Mouse (Mus musculus) lung, postnatal 0 days (tissue): ENCODE data around the gene A830005F24Rik. TPM values are rescaled to one million over a fixed set of nuclear protein-coding genes. Genes with fewer than 3 reads are reported as not detected.

Source experiments
- ATAC-seq: fragments of 200-750 bp; cut with Nextera tagmentation; 2 replicates; pipeline ENCODE4 v1.8.0; 2017; ENCODE audit warnings: moderate library complexity
- DNase-seq: peaks from one replicate; pipeline ENCODE4 v3.0.0-alpha.2; 2016; ENCODE audit warnings: low spot score
- H3K27ac ChIP-seq: fragments of 300-500 bp; sonication (generic); 2 replicates; pipeline ENCODE4 v1.5.1; 2014; ENCODE audit warnings: antibody characterized with exemption, mild to moderate bottlenecking, low read length, mixed read lengths
- H3K27me3 ChIP-seq: fragments of 300-500 bp; sonication (generic); replicated peaks from 2 replicates; pipeline ENCODE4 v1.6.1; 2014; ENCODE audit warnings: low read length, mixed read lengths; ENCODE audit not compliant: insufficient read depth
- H3K36me3 ChIP-seq: fragments of 300-500 bp; sonication (generic); 2 replicates; pipeline ENCODE4 v1.6.1; 2014; ENCODE audit warnings: low read length, mixed read lengths; ENCODE audit not compliant: insufficient read depth
- H3K4me1 ChIP-seq: fragments of 300-500 bp; sonication (generic); 2 replicates; pipeline ENCODE4 v1.6.1; 2014; ENCODE audit warnings: antibody characterized with exemption, low read depth, low read length, mixed read lengths; ENCODE audit not compliant: insufficient read depth
- H3K4me2 ChIP-seq: fragments of 300-500 bp; sonication (generic); replicated peaks from 2 replicates; pipeline ENCODE4 v1.6.1; 2014; ENCODE audit warnings: low read depth, mild to moderate bottlenecking, low read length, moderate library complexity, mixed read lengths
- H3K4me3 ChIP-seq: fragments of 300-500 bp; sonication (generic); 2 replicates; pipeline ENCODE4 v1.5.1; 2014; ENCODE audit warnings: low read depth, low read length
- H3K9ac ChIP-seq: fragments of 300-500 bp; sonication (generic); replicated peaks from 2 replicates; pipeline ENCODE4 v1.6.1; 2014; ENCODE audit warnings: low read depth, mild to moderate bottlenecking
- H3K9me3 ChIP-seq: fragments of 300-500 bp; sonication (generic); 2 replicates; pipeline ENCODE4 v1.6.1; 2016; ENCODE audit warnings: low read length, mixed read lengths
- CTCF ChIP-seq: IDR thresholded peaks from 2 replicates; pipeline ENCODE4 v1.5.1; 2016; ENCODE audit warnings: antibody characterized with exemption, mild to moderate bottlenecking
- EP300 ChIP-seq: IDR thresholded peaks from 2 replicates; pipeline ENCODE4 v1.6.1; 2016; ENCODE audit warnings: antibody characterized with exemption, mild to moderate bottlenecking, control low read depth
- WGBS: fragments of 180-500 bp; shearing (Covaris S2); extraction: QIAGEN DNeasy Blood & Tissue Kit; methylation state at CpG from one replicate; pipeline ENCODE4 v1.1.7; 2014; 5-methylcytosine and 5-hydroxymethylcytosine counted together
- polyA plus RNA-seq: library from polyadenylated mRNA; unstranded; fragments of >200 nt; fragmentation: Nextera tagmentation; extraction: Ambion mirVana; gene quantifications from 2 replicates; pipeline ENCODE4 v1.2.1, GENCODE M21; 2015

The A830005F24Rik gene
- polyA plus RNA-seq, 1 experiment from 2014 or later, result 0.41 TPM

DNA sequence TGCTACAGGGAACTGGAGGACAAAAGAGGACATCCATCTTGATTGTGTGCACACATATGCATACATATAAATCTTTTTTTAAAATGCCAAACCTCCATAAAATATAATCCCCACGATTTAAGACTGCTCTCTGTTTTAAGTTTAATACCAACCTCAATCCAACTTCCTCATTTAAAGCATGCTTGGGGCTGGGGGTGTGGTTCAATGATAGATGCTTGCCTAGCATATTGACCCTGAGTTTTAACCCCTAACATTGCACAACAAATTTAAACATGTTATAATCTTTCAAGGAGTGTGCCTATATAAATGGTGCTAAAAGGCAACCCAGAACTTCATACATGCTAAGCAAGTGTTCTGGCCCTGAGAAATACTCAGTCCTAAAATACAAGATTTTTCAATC lies 27.1 kb downstream of the A830005F24Rik start:
- no peak overlapping the region for H3K4me2 ChIP-seq
- H3K27ac ChIP-seq, result no peak overlapping the region
- whole genome bisulfite sequencing, result 26% methylated on average over 1 of the region's 1 CpGs
- no peaks in the 10 kb centered on the region for H3K9me3 ChIP-seq
- no peak overlapping the region for H3K9ac ChIP-seq
- ATAC-seq (no peak), DNase-seq (no peak)
- H3K36me3 ChIP-seq, result no peaks in the 10 kb centered on the region
- H3K4me3 ChIP-seq, result no peak overlapping the region
- TF ChIP-seq EP300 (no peak), CTCF (no peak)
- peaks cover 28% of the 10 kb centered on the region; the same call in 1 of the 2 replicates for H3K4me1 ChIP-seq
- no peaks in the 10 kb centered on the region for H3K27me3 ChIP-seq

DNA sequence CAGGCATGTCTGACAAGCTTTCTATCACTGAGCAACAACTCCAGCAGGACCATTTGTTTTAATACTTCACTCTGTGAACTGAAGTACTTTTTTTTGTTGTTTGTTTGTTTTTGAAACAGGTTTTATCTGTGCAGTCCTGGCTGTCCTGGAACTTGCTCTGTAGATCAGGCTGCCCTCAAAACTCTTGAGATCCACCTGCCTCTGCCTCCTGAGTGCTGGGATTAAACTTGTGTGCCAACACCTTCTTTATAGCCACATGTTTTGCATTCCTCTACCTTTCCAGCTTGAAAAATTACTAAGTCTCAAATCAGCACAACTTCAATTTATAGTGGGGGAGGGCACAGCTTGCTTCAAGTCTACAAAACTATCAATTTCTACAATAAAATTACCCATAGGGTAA lies 31.0 kb downstream of the A830005F24Rik start:
- H3K9ac ChIP-seq, result no peak overlapping the region
- peak overlapping the region; percentile 66; the same call in 1 of the 2 replicates for H3K4me2 ChIP-seq
- ATAC-seq (no peak), DNase-seq (no peak)
- H3K4me1 ChIP-seq, result peaks cover 24% of the 10 kb centered on the region; the same call in 1 of the 2 replicates
- H3K36me3 ChIP-seq, result no peaks in the 10 kb centered on the region
- no peaks in the 10 kb centered on the region for H3K9me3 ChIP-seq
- no peak for TF ChIP-seq EP300
- no peak for TF ChIP-seq CTCF
- H3K4me3 ChIP-seq, result no peak overlapping the region
- H3K27ac ChIP-seq, result no peak overlapping the region
- no peaks in the 10 kb centered on the region for H3K27me3 ChIP-seq

DNA sequence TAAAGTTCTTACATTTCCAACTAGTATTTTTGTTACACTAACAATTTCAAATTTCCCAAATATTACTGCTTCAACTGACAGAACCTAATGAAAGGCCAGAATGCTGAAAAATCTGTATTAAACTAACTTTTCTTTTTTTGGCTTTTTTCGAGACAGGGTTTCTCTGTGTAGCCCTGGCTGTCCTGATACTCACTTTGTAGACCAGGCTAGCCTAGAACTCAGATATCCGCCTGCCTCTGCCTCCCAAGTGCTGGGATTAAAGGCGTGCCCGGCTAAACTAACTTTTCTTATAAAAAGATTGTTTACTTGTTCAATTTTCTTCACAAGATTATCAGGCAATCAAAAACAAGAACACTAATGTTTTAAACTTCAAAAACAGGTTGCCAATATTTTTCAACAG lies 31.5 kb downstream of the A830005F24Rik start:
- H3K9ac ChIP-seq, result peak overlapping the region; percentile 71; the same call in 1 of the 2 replicates
- no peaks in the 10 kb centered on the region for H3K27me3 ChIP-seq
- H3K36me3 ChIP-seq, result no peaks in the 10 kb centered on the region
- TF ChIP-seq CTCF (no peak), EP300 (peak; percentile 19; the same call in 1 of the 2 replicates)
- WGBS, result 18% methylated on average over 4 of the region's 4 CpGs
- peak overlapping the region; percentile 91 for H3K4me3 ChIP-seq
- ATAC-seq, result no peak
- no peak for DNase-seq
- H3K9me3 ChIP-seq, result no peaks in the 10 kb centered on the region
- H3K27ac ChIP-seq, result peak overlapping the region; percentile 100
- H3K4me1 ChIP-seq, result peaks cover 21% of the 10 kb centered on the region; the same call in 1 of the 2 replicates
- H3K4me2 ChIP-seq, result peak overlapping the region; percentile 66

DNA sequence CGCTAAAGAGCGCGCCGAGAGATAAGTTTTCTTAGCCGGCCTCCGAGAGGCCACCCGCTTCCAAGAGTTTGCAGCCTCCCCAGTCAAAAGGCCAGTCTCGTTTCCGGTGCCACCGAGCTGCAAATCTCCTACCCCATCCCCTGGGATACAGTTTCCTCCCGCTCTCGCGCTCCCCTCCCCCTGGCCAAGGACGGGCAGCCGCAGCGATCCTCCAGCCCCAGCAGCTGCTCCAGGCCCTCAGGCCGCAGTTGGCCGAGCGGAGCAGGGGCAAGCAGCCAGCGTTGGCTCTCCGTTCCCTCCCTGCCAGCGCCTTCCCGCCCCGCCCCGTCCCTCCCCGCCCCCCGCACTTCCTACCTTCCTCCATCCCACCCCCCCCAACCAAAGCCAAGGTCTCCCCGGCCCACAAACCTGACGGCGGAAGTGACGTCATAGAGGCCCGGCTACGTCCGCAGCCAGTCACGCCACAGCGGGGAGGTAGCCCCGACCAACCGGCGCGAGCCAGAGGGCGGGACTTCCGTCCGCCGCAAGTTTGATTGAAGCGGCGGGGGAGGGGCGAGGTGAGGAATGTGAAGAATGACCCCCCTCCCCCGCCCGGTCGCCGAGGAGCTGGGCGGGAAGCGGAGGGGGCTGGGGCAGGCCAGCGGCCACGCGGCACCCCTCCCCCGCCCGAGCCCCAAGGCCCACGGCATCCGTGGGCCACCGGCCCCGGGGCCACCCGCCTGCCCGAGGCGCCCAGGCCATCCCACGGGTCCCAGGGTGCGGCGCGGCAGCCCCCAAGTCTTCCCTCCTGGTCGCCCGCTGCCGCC lies 32.3 kb downstream of the A830005F24Rik start:
- H3K27ac ChIP-seq, result peak overlapping the region; percentile 100
- peak; percentile 99 for DNase-seq

DNA sequence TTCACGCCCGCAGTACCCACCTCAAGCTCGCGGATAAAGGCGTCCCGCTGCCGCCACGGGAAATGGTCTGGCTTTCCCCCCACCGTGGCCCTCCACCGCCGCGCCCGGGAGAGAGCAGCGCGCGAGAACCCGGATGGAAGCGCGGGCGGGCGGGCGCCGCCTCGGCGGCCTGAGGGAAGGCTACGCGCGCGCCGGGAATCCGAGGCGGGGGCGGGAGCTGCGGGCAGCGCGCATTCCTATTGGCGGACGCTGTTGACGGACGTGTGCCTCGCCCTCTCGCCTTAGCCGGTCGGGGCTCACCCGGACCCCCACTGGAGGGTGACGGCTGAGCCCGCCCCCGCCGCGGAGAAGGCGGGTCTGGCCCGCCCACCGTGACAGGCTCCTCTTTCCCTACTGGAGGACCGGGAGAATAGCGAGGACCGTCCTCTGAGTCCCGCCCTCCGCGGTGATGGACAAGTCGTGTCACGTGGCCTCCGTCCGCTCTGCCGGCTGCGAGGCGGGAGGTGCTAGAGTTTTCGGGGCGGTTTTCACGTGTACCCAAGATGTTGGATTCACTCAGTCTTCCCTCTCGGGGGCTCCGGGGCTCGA lies 33.1 kb downstream of the A830005F24Rik start:
- TF ChIP-seq CTCF, result no peak
- no peak for TF ChIP-seq EP300
- Histone ChIP-seq H3K27me3 (no peaks in the 10 kb centered on the region), H3K9me3 (no peaks in the 10 kb centered on the region), H3K4me2 (peak overlapping the region; percentile 50), H3K4me3 (peak overlapping the region; percentile 91), H3K9ac (peak overlapping the region; percentile 96), H3K4me1 (peaks cover 18% of the 10 kb centered on the region; the same call in 1 of the 2 replicates), H3K27ac (peak overlapping the region; percentile 100), H3K36me3 (no peaks in the 10 kb centered on the region)
- WGBS, result under 1% methylated on average over 41 of the region's 72 CpGs
- peak; percentile 95 for ATAC-seq
- peak; percentile 99 for DNase-seq

More for the DNA sequence above, 32.3 kb downstream of the A830005F24Rik start:
- TF ChIP-seq CTCF, result peak; percentile 3; the same call in 1 of the 2 replicates
- 0 out of 2 replicates have a peak, but pooled peaks have one; percentile 35 for TF ChIP-seq EP300
- no peaks in the 10 kb centered on the region for H3K36me3 ChIP-seq
- peak overlapping the region; percentile 91 for H3K4me3 ChIP-seq
- peaks cover 18% of the 10 kb centered on the region; the same call in 1 of the 2 replicates for H3K4me1 ChIP-seq
- 4% methylated on average over 38 of the region's 72 CpGs for WGBS
- H3K4me2 ChIP-seq, result peak overlapping the region; percentile 66
- H3K9ac ChIP-seq, result peak overlapping the region; percentile 96
- H3K9me3 ChIP-seq, result no peaks in the 10 kb centered on the region
- no peaks in the 10 kb centered on the region for H3K27me3 ChIP-seq
- peak; percentile 87 for ATAC-seq

DNA sequence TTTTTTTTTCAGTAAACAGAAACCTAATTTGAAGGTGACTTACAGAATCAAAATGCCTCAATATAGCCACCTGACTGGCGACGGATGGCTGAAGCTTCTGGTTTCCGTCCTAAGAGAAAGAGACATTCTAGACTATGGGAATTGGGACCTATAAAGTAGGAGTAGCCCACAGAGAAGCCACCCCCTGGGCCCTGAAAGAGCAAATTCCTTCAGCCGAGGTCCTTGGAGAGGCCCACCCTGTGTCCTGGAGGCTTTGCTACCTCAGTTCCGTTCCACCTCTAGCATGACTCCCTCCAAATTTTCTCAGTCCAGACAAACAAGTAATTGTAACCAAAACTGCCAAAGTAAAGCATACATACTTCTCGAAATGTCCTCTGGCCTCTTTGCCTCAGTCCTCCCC lies 34.3 kb downstream of the A830005F24Rik start:
- H3K4me2 ChIP-seq, result no peak overlapping the region
- H3K27ac ChIP-seq, result no peak overlapping the region
- no peaks in the 10 kb centered on the region for H3K36me3 ChIP-seq
- no peak overlapping the region for H3K4me3 ChIP-seq
- H3K9ac ChIP-seq, result no peak overlapping the region
- 96% methylated on average over 6 of the region's 6 CpGs for whole genome bisulfite sequencing
- no peak for TF ChIP-seq EP300
- no peak for TF ChIP-seq CTCF
- H3K9me3 ChIP-seq, result no peaks in the 10 kb centered on the region
- DNase-seq, result no peak
- ATAC-seq, result no peak
- H3K27me3 ChIP-seq, result no peaks in the 10 kb centered on the region
- H3K4me1 ChIP-seq, result peaks cover 14% of the 10 kb centered on the region; the same call in 1 of the 2 replicates
